Mouse (Mus musculus): Measurements from ENCODE around the gene Map3k6. TPM values are rescaled to one million over a fixed set of nuclear protein-coding genes. Genes with fewer than 3 reads are reported as not detected.
A peak's percentile ranks its signal among the peaks of the same experiment; 100 is the strongest.

The Map3k6 gene
- polyA plus RNA-seq, 1 experiment = 11.6 TPM

DNA sequence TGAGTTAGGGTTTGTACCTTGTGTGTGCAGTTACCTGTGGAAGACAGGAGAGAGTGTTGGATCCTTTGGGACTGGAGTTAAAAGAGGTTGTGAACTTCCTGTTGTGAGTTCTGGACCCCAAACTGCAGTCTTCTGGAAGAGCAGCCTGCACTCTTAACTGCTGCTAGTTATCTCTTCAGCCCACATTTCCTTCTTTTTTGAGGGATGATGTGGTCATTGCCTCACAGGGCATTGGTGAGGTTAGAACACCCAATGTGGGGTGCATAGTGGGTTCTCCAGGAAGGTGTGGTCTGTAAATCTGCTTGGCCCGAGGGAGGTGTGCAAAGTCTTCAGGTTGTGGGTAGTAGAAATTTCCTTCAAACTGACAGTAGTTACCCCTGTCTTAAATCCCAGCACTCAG, 3.7 kb downstream of the Map3k6 start:
- TF ChIP-seq GATA1 (IDR thresholded peaks at IDR 0.05; ENCODE audit: borderline replicate concordance, low read length) = no peak
- no peak for TF ChIP-seq FLI1 (IDR thresholded peaks at IDR 0.05; ENCODE audit: low read length)
- H3K4me3 ChIP-seq (replicated peaks) = peak overlapping the region; percentile 10
- peaks cover 2% of the 10 kb centered on the region; the same call in 1 of the 2 replicates for H3K9me3 ChIP-seq
- H3K4me1 ChIP-seq = peaks cover 80% of the 10 kb centered on the region
- no peaks in the 10 kb centered on the region for H3K36me3 ChIP-seq (replicated peaks; ENCODE audit: low read length)
- H3K27me3 ChIP-seq (replicated peaks) = peaks cover 71% of the 10 kb centered on the region

- peaks cover 76% of the 10 kb centered on the region for H3K4me1 ChIP-seq
- peaks cover 85% of the 10 kb centered on the region for H3K27me3 ChIP-seq (replicated peaks)
- H3K9me3 ChIP-seq = peaks cover 5% of the 10 kb centered on the region; the same call in 1 of the 2 replicates
- TF ChIP-seq GATA1 (IDR thresholded peaks at IDR 0.05; ENCODE audit: borderline replicate concordance, low read length) (no peak), FLI1 (IDR thresholded peaks at IDR 0.05; ENCODE audit: low read length) (no peak)
- H3K4me3 ChIP-seq (replicated peaks) = no peak overlapping the region
- H3K36me3 ChIP-seq (replicated peaks; ENCODE audit: low read length) = no peaks in the 10 kb centered on the region
These were observed 6.5 kb downstream of the Map3k6 start for GRCm38 (mm10) chr4:133247072-133247471.

- Histone ChIP-seq H3K27me3 (replicated peaks) (peaks cover 87% of the 10 kb centered on the region), H3K4me1 (peaks cover 69% of the 10 kb centered on the region), H3K4me3 (replicated peaks) (peak overlapping the region; percentile 50), H3K9me3 (peaks cover 5% of the 10 kb centered on the region; the same call in 1 of the 2 replicates), H3K36me3 (replicated peaks; ENCODE audit: low read length) (peaks cover 7% of the 10 kb centered on the region)
- no peak for TF ChIP-seq GATA1 (IDR thresholded peaks at IDR 0.05; ENCODE audit: borderline replicate concordance, low read length)
- TF ChIP-seq FLI1 (IDR thresholded peaks at IDR 0.05; ENCODE audit: low read length) = no peak
These were observed 7.3 kb downstream of the Map3k6 start for GRCm38 (mm10) chr4:133247806-133248449.

DNA sequence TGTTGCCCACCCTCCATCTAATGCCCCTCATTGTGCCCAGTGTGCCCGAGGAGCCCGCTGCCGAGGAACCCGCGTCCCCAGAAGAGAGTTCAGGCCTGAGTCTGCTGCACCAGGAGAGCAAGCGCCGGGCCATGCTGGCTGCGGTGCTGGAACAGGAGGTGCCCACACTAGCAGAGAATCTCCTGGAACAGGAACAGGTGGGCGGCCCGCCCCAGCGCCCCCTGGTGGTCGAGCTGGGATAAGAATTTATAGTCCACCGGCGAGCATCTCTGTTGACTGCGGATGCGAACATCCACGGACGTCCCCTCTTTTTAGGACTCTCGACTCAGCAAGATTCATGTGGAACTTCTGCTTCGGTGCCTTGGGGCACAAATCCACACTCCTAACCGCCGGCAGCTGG, 10.0 kb downstream of the Map3k6 start:
- peaks cover 9% of the 10 kb centered on the region for H3K36me3 ChIP-seq (replicated peaks; ENCODE audit: low read length)
- TF ChIP-seq GATA1 (IDR thresholded peaks at IDR 0.05; ENCODE audit: borderline replicate concordance, low read length) (no peak), FLI1 (IDR thresholded peaks at IDR 0.05; ENCODE audit: low read length) (no peak)

GRCm38 (mm10) chr4:133251214-133251613, 10.6 kb downstream of the Map3k6 start:
- H3K4me1 ChIP-seq = peaks cover 36% of the 10 kb centered on the region
- peaks cover 9% of the 10 kb centered on the region for H3K36me3 ChIP-seq (replicated peaks; ENCODE audit: low read length)
- no peak overlapping the region for H3K4me3 ChIP-seq (replicated peaks)
- peaks cover 5% of the 10 kb centered on the region; the same call in 1 of the 2 replicates for H3K9me3 ChIP-seq
- no peak for TF ChIP-seq FLI1 (IDR thresholded peaks at IDR 0.05; ENCODE audit: low read length)
- TF ChIP-seq GATA1 (IDR thresholded peaks at IDR 0.05; ENCODE audit: borderline replicate concordance, low read length) = no peak
- peaks cover 96% of the 10 kb centered on the region for H3K27me3 ChIP-seq (replicated peaks)

More for the DNA sequence above, 10.0 kb downstream of the Map3k6 start:
- Histone ChIP-seq H3K4me3 (replicated peaks) (peak overlapping the region; percentile 57), H3K9me3 (peaks cover 5% of the 10 kb centered on the region; the same call in 1 of the 2 replicates), H3K4me1 (peaks cover 42% of the 10 kb centered on the region), H3K27me3 (replicated peaks) (peaks cover 96% of the 10 kb centered on the region)

- peaks cover 9% of the 10 kb centered on the region for H3K36me3 ChIP-seq (replicated peaks; ENCODE audit: low read length)
- peaks cover 96% of the 10 kb centered on the region for H3K27me3 ChIP-seq (replicated peaks)
- peaks cover 5% of the 10 kb centered on the region; the same call in 1 of the 2 replicates for H3K9me3 ChIP-seq
- H3K4me1 ChIP-seq = peaks cover 30% of the 10 kb centered on the region
- no peak overlapping the region for H3K4me3 ChIP-seq (replicated peaks)
- TF ChIP-seq FLI1 (IDR thresholded peaks at IDR 0.05; ENCODE audit: low read length) (no peak), GATA1 (IDR thresholded peaks at IDR 0.05; ENCODE audit: borderline replicate concordance, low read length) (no peak)
These were observed 11.5 kb downstream of the Map3k6 start for GRCm38 (mm10) chr4:133252089-133252488.

- Histone ChIP-seq H3K9me3 (peaks cover 5% of the 10 kb centered on the region; the same call in 1 of the 2 replicates), H3K4me3 (replicated peaks) (no peak overlapping the region), H3K27me3 (replicated peaks) (peaks cover 96% of the 10 kb centered on the region), H3K4me1 (peaks cover 17% of the 10 kb centered on the region), H3K36me3 (replicated peaks; ENCODE audit: low read length) (peaks cover 9% of the 10 kb centered on the region)
- TF ChIP-seq FLI1 (IDR thresholded peaks at IDR 0.05; ENCODE audit: low read length) (no peak), GATA1 (IDR thresholded peaks at IDR 0.05; ENCODE audit: borderline replicate concordance, low read length) (no peak)
These were observed 12.8 kb downstream of the Map3k6 start for GRCm38 (mm10) chr4:133253412-133253811.

DNA sequence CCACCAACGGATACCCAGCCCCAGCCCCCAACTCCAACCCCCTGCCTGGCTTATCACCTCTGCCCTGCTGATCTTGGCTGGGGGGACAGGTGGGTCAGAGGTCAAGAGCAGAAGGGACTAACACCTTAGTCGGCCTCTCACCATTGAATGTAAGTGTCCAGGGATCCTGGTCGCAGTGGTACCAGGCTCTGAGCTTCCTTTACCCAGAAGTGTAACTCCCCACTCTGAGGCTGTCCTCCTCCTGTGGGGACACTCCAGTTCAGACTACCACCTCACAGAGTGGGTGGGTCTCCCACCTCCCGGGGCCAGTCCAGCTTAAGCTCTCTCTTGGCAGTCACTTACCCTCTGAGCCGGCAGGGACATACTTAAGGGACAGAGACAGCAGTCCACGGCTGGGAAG, 14.8 kb downstream of the Map3k6 start:
- peaks cover 14% of the 10 kb centered on the region for H3K4me1 ChIP-seq
- no peak overlapping the region for H3K4me3 ChIP-seq (replicated peaks)
- peaks cover 9% of the 10 kb centered on the region for H3K36me3 ChIP-seq (replicated peaks; ENCODE audit: low read length)
- H3K9me3 ChIP-seq = no peaks in the 10 kb centered on the region
- peaks cover 97% of the 10 kb centered on the region for H3K27me3 ChIP-seq (replicated peaks)
- TF ChIP-seq FLI1 (IDR thresholded peaks at IDR 0.05; ENCODE audit: low read length) (no peak), GATA1 (IDR thresholded peaks at IDR 0.05; ENCODE audit: borderline replicate concordance, low read length) (no peak)

- Histone ChIP-seq H3K27me3 (replicated peaks) (peaks cover 95% of the 10 kb centered on the region), H3K4me1 (peaks cover 19% of the 10 kb centered on the region), H3K36me3 (replicated peaks; ENCODE audit: low read length) (peaks cover 9% of the 10 kb centered on the region), H3K9me3 (no peaks in the 10 kb centered on the region), H3K4me3 (replicated peaks) (no peak overlapping the region)
- TF ChIP-seq FLI1 (IDR thresholded peaks at IDR 0.05; ENCODE audit: low read length) (no peak), GATA1 (IDR thresholded peaks at IDR 0.05; ENCODE audit: borderline replicate concordance, low read length) (no peak)
These were observed 16.2 kb downstream of the Map3k6 start for GRCm38 (mm10) chr4:133256820-133257219.

DNA sequence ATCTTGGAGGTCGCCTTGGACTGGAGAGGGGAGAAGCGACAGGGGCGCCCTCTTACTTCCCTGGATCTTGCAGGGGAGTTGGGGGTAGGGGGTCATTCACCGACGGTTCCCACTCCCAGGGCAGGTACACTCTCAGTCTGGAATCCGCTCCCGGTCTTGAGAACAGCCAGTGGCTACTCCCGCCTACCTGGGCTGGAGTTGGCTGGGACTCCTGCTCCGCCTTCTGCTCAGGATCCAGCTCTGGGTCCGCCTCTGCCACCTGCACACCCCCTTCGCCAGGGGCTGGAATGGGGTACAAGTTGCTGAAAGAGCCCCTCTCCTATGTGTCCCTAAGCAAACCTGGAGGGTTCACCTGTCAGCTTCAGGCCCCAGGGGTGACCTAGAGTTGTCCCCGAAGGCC, 16.6 kb downstream of the Map3k6 start:
- Histone ChIP-seq H3K9me3 (no peaks in the 10 kb centered on the region), H3K4me1 (peaks cover 23% of the 10 kb centered on the region), H3K36me3 (replicated peaks; ENCODE audit: low read length) (peaks cover 9% of the 10 kb centered on the region), H3K4me3 (replicated peaks) (no peak overlapping the region), H3K27me3 (replicated peaks) (peaks cover 91% of the 10 kb centered on the region)
- TF ChIP-seq GATA1 (IDR thresholded peaks at IDR 0.05; ENCODE audit: borderline replicate concordance, low read length) (no peak), FLI1 (IDR thresholded peaks at IDR 0.05; ENCODE audit: low read length) (no peak)
